Mouse (Mus musculus) testis, adult 2 months (tissue): ENCODE data around the gene Fads3.

Experiments
- CTCF ChIP-seq: fragments of 200-500 bp; IDR thresholded peaks from 2 replicates; pipeline ENCODE4 v1.5.1; 2012; ENCODE audit warnings: low read depth, mild to moderate bottlenecking, inconsistent platforms, low read length, moderate library complexity; ENCODE audit not compliant: control insufficient read depth, insufficient read depth, insufficient replicate concordance
- POLR2A ChIP-seq: fragments of 200-500 bp; IDR thresholded peaks from 2 replicates; pipeline ENCODE4 v1.6.1; 2012; ENCODE audit warnings: low read depth, mild to moderate bottlenecking, inconsistent platforms, low read length, moderate library complexity; ENCODE audit not compliant: control insufficient read depth

GRCm38 (mm10) chr19:10058352-10058825, 17.0 kb downstream of the Fads3 start:
- TF ChIP-seq CTCF, result no peak
- no peak for TF ChIP-seq POLR2A
